Mouse (Mus musculus) limb, embryonic 14.5 days (tissue): ENCODE measurements around the gene Capn13. TPM values are rescaled to one million over a fixed set of nuclear protein-coding genes. Genes with fewer than 3 reads are reported as not detected.

Source experiments
- ATAC-seq: fragments of 200-750 bp; cut with Nextera tagmentation; 2 replicates; pipeline ENCODE4 v1.8.0; 2017; ENCODE audit warnings: low read depth, moderate number of reproducible peaks, moderate TSS enrichment; ENCODE audit not compliant: low FRiP score
- DNase-seq: peaks from one replicate; pipeline ENCODE4 v3.0.0-alpha.2; 2015; ENCODE audit warnings: low spot score
- H3K27ac ChIP-seq: fragments of 300-500 bp; sonication (generic); replicated peaks from 2 replicates; pipeline ENCODE4 v1.5.1; 2014; ENCODE audit warnings: low read depth, mild to moderate bottlenecking, low read length, moderate library complexity, mixed read lengths
- H3K27me3 ChIP-seq: fragments of 300-500 bp; sonication (generic); 2 replicates; pipeline ENCODE4 v1.6.1; 2014; ENCODE audit warnings: low read length, mixed read lengths; ENCODE audit not compliant: control insufficient read depth, insufficient read depth
- H3K36me3 ChIP-seq: fragments of 300-500 bp; sonication (generic); 2 replicates; pipeline ENCODE4 v1.6.1; 2014; ENCODE audit warnings: mild to moderate bottlenecking, low read length, moderate library complexity, mixed read lengths; ENCODE audit not compliant: control insufficient read depth, insufficient read depth
- H3K4me1 ChIP-seq: fragments of 300-500 bp; sonication (generic); 2 replicates; pipeline ENCODE4 v1.6.1; 2014; ENCODE audit warnings: antibody characterized with exemption, low read length, mixed read lengths; ENCODE audit not compliant: control insufficient read depth, insufficient read depth
- H3K4me2 ChIP-seq: fragments of 300-500 bp; sonication (generic); replicated peaks from 2 replicates; pipeline ENCODE4 v1.6.1; 2014; ENCODE audit warnings: low read depth, mild to moderate bottlenecking, low read length, moderate library complexity; ENCODE audit not compliant: severe bottlenecking
- H3K4me3 ChIP-seq: fragments of 300-500 bp; sonication (generic); replicated peaks from 2 replicates; pipeline ENCODE4 v1.5.1; 2014; ENCODE audit warnings: low read length
- H3K9ac ChIP-seq: fragments of 300-500 bp; sonication (generic); 2 replicates; pipeline ENCODE4 v1.6.1; 2014; ENCODE audit warnings: mild to moderate bottlenecking, low read depth, low read length, moderate library complexity; ENCODE audit not compliant: severe bottlenecking
- H3K9me3 ChIP-seq: fragments of 300-500 bp; sonication (generic); 2 replicates; pipeline ENCODE4 v1.6.1; 2016; ENCODE audit warnings: low read length; ENCODE audit not compliant: control insufficient read depth
- POLR2A ChIP-seq: fragments of 200-500 bp; IDR thresholded peaks from 2 replicates; pipeline ENCODE4 v1.8.0; 2012; ENCODE audit warnings: inconsistent platforms, mild to moderate bottlenecking, moderate library complexity, borderline replicate concordance; ENCODE audit not compliant: insufficient read depth, insufficient read length; ENCODE audit errors: extremely low read depth
- WGBS: fragments of 180-500 bp; shearing (Covaris S2); extraction: QIAGEN DNeasy Blood & Tissue Kit; methylation state at CpG from one replicate; pipeline ENCODE4 v1.1.7; 2014; 5-methylcytosine and 5-hydroxymethylcytosine counted together
- polyA plus RNA-seq, 2 experiments: library from polyadenylated mRNA; depleted of rRNA in 1 of 2; stranded (reverse) in 1 of 2; unstranded in 1 of 2; fragments of >200 nt; fragmentation: Nextera tagmentation in 1 of 2; extraction: Ambion mirVana in 1 of 2; gene quantifications; 2 replicates each; pipeline versions ENCODE4 v1.2.1 to v1.2.3; 2012 to 2014

Capn13 gene
- polyA plus RNA-seq (2012; rRNA removed), result not detected in 2 replicates
- polyA plus RNA-seq (2014; fragmentation: Nextera tagmentation; extraction: Ambion mirVana), result not detected in 2 replicates

DNA sequence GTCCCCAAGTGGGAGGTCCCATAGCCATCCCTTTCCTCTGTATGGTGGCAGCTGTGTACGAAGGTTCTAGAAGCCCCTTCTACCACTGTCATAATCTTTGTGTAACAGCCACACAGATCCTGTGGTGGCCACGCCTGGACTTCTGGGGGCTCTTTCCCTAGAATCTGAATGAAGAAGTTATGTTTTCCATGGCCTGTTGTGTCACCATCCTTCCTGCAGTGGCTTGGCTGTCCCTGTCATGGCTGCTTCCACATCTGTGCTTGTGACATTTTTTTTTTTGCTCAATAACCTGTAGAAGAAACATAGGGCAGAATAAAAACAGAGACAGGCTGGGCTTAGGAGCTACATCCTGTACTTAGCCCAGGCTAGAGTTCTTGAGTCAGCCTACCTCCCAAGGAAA, at the start of gene Capn13:
Gene Capn13, minus strand, starts transcription at position 5 of the 400 bp plus-strand sequence.
- H3K4me1 ChIP-seq, result no peaks in the 10 kb centered on the region
- DNase-seq, result no peak
- no peak within 1 kb of the TSS for H3K9ac ChIP-seq
- no peak within 1 kb of the TSS for H3K4me3 ChIP-seq
- TF ChIP-seq POLR2A, result no peak
- no peaks in the 10 kb centered on the region for H3K36me3 ChIP-seq
- no peaks in the 10 kb centered on the region for H3K9me3 ChIP-seq
- H3K4me2 ChIP-seq, result no peak within 1 kb of the TSS
- ATAC-seq, result no peak
- no peak within 1 kb of the TSS for H3K27ac ChIP-seq
- 70% methylated on average over 2 of the region's 2 CpGs for WGBS
- H3K27me3 ChIP-seq, result no peaks in the 10 kb centered on the region

GRCm38 (mm10) chr17:73449104-73449503, 48.4 kb upstream of the Capn13 start:
- no peak overlapping the region for H3K27ac ChIP-seq
- H3K4me2 ChIP-seq, result no peak overlapping the region
- no peak for TF ChIP-seq POLR2A
- H3K9ac ChIP-seq, result no peak overlapping the region
- no peaks in the 10 kb centered on the region for H3K4me1 ChIP-seq
- no peaks in the 10 kb centered on the region for H3K9me3 ChIP-seq
- ATAC-seq (no peak), DNase-seq (no peak)
- no peak overlapping the region for H3K4me3 ChIP-seq
- no peaks in the 10 kb centered on the region for H3K36me3 ChIP-seq
- no peaks in the 10 kb centered on the region for H3K27me3 ChIP-seq

GRCm38 (mm10) chr17:73440798-73441197, 40.1 kb upstream of the Capn13 start:
- no peak for ATAC-seq
- WGBS, result 85% methylated on average over 1 of the region's 1 CpGs

GRCm38 (mm10) chr17:73432564-73433006, 31.9 kb upstream of the Capn13 start:
- WGBS, result 10% methylated on average over 2 of the region's 2 CpGs
- Histone ChIP-seq H3K9ac (no peak overlapping the region), H3K4me3 (no peak overlapping the region), H3K4me2 (no peak overlapping the region), H3K27ac (no peak overlapping the region), H3K4me1 (no peaks in the 10 kb centered on the region), H3K9me3 (no peaks in the 10 kb centered on the region), H3K36me3 (no peaks in the 10 kb centered on the region), H3K27me3 (no peaks in the 10 kb centered on the region)
- DNase-seq (no peak), ATAC-seq (no peak)
- TF ChIP-seq POLR2A, result no peak

More at GRCm38 (mm10) chr17:73440798-73441197, 40.1 kb upstream of the Capn13 start:
- no peak overlapping the region for H3K4me2 ChIP-seq
- no peak overlapping the region for H3K9ac ChIP-seq
- no peak for DNase-seq
- TF ChIP-seq POLR2A, result no peak
- H3K27ac ChIP-seq, result no peak overlapping the region
- no peaks in the 10 kb centered on the region for H3K4me1 ChIP-seq
- H3K36me3 ChIP-seq, result no peaks in the 10 kb centered on the region
- no peak overlapping the region for H3K4me3 ChIP-seq
- H3K9me3 ChIP-seq, result no peaks in the 10 kb centered on the region
- no peaks in the 10 kb centered on the region for H3K27me3 ChIP-seq

DNA sequence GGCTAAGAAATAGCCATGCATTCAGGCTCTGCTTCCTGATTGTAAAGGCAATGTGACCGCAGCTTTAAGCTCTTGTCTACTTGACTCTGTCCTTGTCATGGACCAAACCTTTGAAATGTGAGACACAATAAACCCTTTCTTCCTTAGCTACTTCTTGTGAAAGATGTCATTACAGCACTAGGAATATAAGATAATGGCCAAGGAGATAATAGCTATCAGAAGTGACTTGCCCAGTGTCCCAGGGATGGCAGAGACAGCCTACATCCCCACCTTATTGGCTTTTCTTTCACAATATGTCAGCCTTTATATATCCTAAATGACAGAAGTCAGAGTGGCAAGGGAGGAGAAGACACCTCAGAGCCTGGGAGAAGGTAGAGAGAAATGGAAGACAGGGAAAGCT, 31.4 kb upstream of the Capn13 start:
- ATAC-seq, result no peak
- H3K9me3 ChIP-seq, result no peaks in the 10 kb centered on the region
- 88% methylated on average over 1 of the region's 1 CpGs for WGBS
- H3K27me3 ChIP-seq, result no peaks in the 10 kb centered on the region
- H3K4me2 ChIP-seq, result no peak overlapping the region
- H3K36me3 ChIP-seq, result no peaks in the 10 kb centered on the region
- H3K4me1 ChIP-seq, result no peaks in the 10 kb centered on the region
- H3K9ac ChIP-seq, result no peak overlapping the region
- no peak overlapping the region for H3K27ac ChIP-seq
- no peak overlapping the region for H3K4me3 ChIP-seq
- TF ChIP-seq POLR2A, result no peak
- no peak for DNase-seq

DNA sequence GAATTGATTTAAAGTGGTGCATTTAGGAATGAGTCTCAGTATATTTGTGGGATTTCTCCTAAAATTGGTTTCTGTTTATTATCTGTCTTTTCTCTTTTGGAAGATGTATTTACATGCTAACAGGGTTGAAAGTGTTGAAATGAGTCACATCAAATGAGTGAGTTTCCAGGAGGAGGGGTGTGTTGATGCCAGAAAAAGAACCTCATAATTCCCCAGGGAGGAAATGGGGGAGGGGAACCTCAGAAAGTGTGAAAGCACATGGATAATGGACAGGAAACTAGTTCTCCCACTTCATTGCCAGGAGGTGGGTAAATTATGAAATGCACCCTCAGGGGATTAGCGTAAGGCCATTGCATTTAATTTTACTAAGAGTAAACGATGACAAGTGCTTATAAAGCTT, 16.7 kb upstream of the Capn13 start:
- Histone ChIP-seq H3K27ac (no peak overlapping the region), H3K9me3 (no peaks in the 10 kb centered on the region), H3K9ac (no peak overlapping the region), H3K27me3 (no peaks in the 10 kb centered on the region), H3K4me2 (no peak overlapping the region), H3K4me1 (peaks cover 8% of the 10 kb centered on the region), H3K36me3 (no peaks in the 10 kb centered on the region), H3K4me3 (no peak overlapping the region)
- no peak for TF ChIP-seq POLR2A
- 19% methylated on average over 2 of the region's 2 CpGs for WGBS
- DNase-seq (peak; percentile 30), ATAC-seq (no peak)
